In genomic region chr19:45363933-45364391, GRCm38 (mm10) we compare ENCODE assay signal across 7 mouse cellular contexts. TPM values are rescaled to one million over a fixed set of nuclear protein-coding genes. Genes with fewer than 3 reads are reported as not detected.
DNase-seq lines count a peak whose midpoint lies in the region; ATAC-seq and TF ChIP-seq lines count a peak whose summit lies in the region.

No protein-coding gene starts in this region.

- H3K4me3 ChIP-seq in lung, postnatal 0 days (ENCODE audit: low read depth, low read length), result peak overlapping the region; percentile 84
- H3K4me3 ChIP-seq in brown adipose tissue, adult 24 weeks (ENCODE audit: insufficient read depth, low read depth, low read length), result peak overlapping the region; percentile 78
- H3K4me3 ChIP-seq in forebrain, embryonic 15.5 days, result peak overlapping the region; percentile 92
- peak overlapping the region; percentile 65 for H3K4me3 ChIP-seq in macrophage (ENCODE audit: inconsistent target)

- no peak for TF ChIP-seq EP300 in lung, postnatal 0 days (IDR thresholded peaks at IDR 0.05)

- H3K4me2 ChIP-seq in lung, postnatal 0 days (replicated peaks; ENCODE audit: low read depth, low read length), result peak overlapping the region; percentile 69
- peak overlapping the region; percentile 59 for H3K4me2 ChIP-seq in forebrain, embryonic 15.5 days (replicated peaks)

- no peaks in the 10 kb centered on the region for H3K36me3 ChIP-seq in lung, postnatal 0 days (ENCODE audit: insufficient read depth, low read length)
- no peaks in the 10 kb centered on the region for H3K36me3 ChIP-seq in forebrain, embryonic 15.5 days
- no peaks in the 10 kb centered on the region for H3K36me3 ChIP-seq in macrophage (ENCODE audit: inconsistent target)

- ATAC-seq in lung, postnatal 0 days, result peak; percentile 60; the same call in 1 of the 2 replicates
- peak; percentile 82 for ATAC-seq in forebrain, embryonic 15.5 days (replicated peaks)

- peak overlapping the region; percentile 77 for H3K27ac ChIP-seq in lung, postnatal 0 days (ENCODE audit: low read length)
- H3K27ac ChIP-seq in brown adipose tissue, adult 24 weeks (replicated peaks; ENCODE audit: low read depth, low read length), result no peak overlapping the region
- peak overlapping the region; percentile 98 for H3K27ac ChIP-seq in forebrain, embryonic 15.5 days (replicated peaks)
- H3K27ac ChIP-seq in macrophage, result 0 out of 2 replicates have a peak overlapping the region, but pooled peaks have one; percentile 7

- H3K9ac ChIP-seq in lung, postnatal 0 days (replicated peaks; ENCODE audit: low read depth), result peak overlapping the region; percentile 68
- H3K9ac ChIP-seq in forebrain, embryonic 15.5 days (replicated peaks), result peak overlapping the region; percentile 87

- peak; percentile 47; the same call in 1 of the 2 replicates for TF ChIP-seq CTCF in lung, postnatal 0 days (IDR thresholded peaks at IDR 0.05)

- DNase-seq in lung, postnatal 0 days (ENCODE audit: low spot score), result no peak
- DNase-seq in lung, postnatal 25 days (ENCODE audit: low spot score), result no peak
- no peak for DNase-seq in adrenal gland, adult 8-10 months
- DNase-seq in adrenal gland, adult 2 months, result no peak

- H3K4me1 ChIP-seq in lung, postnatal 0 days (ENCODE audit: insufficient read depth, low read depth, low read length), result peaks cover 5% of the 10 kb centered on the region; the same call in 1 of the 2 replicates
- peaks cover 4% of the 10 kb centered on the region; the same call in 1 of the 2 replicates for H3K4me1 ChIP-seq in brown adipose tissue, adult 24 weeks (ENCODE audit: control insufficient read depth, insufficient read depth, insufficient read length, low read length)
- peaks cover 24% of the 10 kb centered on the region for H3K4me1 ChIP-seq in forebrain, embryonic 15.5 days

- no peaks in the 10 kb centered on the region for H3K27me3 ChIP-seq in lung, postnatal 0 days (replicated peaks; ENCODE audit: insufficient read depth, low read length)
- no peaks in the 10 kb centered on the region for H3K27me3 ChIP-seq in forebrain, embryonic 15.5 days

- no peaks in the 10 kb centered on the region for H3K9me3 ChIP-seq in lung, postnatal 0 days (ENCODE audit: low read length)
- H3K9me3 ChIP-seq in forebrain, embryonic 15.5 days, result no peaks in the 10 kb centered on the region

- H3K79me2 ChIP-seq in macrophage (ENCODE audit: inconsistent target), result peaks cover 11% of the 10 kb centered on the region; the same call in 1 of the 2 replicates

- WGBS in lung, postnatal 0 days, result 3% methylated on average over 20 of the region's 20 CpGs
- 0% methylated on average over 20 of the region's 20 CpGs for WGBS in forebrain, embryonic 15.5 days
- under 1% methylated on average over 16 of the region's 20 CpGs for WGBS in macrophage (ENCODE audit: missing documents)

RNA-seq across cellular contexts. Expression of gene Btrc, which starts 0.4 kb away (rescaled TPM):
- 20.7 and 25.6 TPM in 2 replicates for polyA plus RNA-seq in lung, postnatal 0 days (2015; fragmentation: Nextera tagmentation; extraction: Ambion mirVana)
- 9.3 and 9.7 TPM in 2 replicates for polyA plus RNA-seq in brown adipose tissue, adult 24 weeks (2012; ENCODE audit: insufficient read depth, insufficient read length, missing spikeins)
- 52.9 and 63.7 TPM in 2 replicates for polyA plus RNA-seq in forebrain, embryonic 15.5 days (2015; fragmentation: Nextera tagmentation; extraction: Ambion mirVana)
- 10 to 100 TPM; 37.1 to 86.5 (median 71.8) TPM for total RNA-seq in macrophage (2018; cell fraction: chromatin; rRNA removed)
- total RNA-seq in macrophage (2018; cell fraction: cytosol; rRNA removed), result 10 to 100 TPM in 18 of 26 experiments, 1 to 10 TPM in 8; 6.9 to 13.8 (median 11.2) TPM
- total RNA-seq in macrophage (2018; cell fraction: nucleus; rRNA removed), result 10 to 100 TPM; 19.1 to 58.8 (median 40.5) TPM
- 8.7 to 11.0 TPM (median 9.0 TPM) in 3 replicates for polyA plus RNA-seq in macrophage (2018)
- total RNA-seq in adrenal gland, adult 8-10 months (2022), result 10 to 100 TPM; 48.2 to 67.7 (median 54.8) TPM
- total RNA-seq in adrenal gland, adult 2 months (2021), result 10 to 100 TPM; 31.7 to 34.8 TPM
- polyA plus RNA-seq in adrenal gland, adult 2 months (2012; rRNA removed), result 7.8 and 10.5 TPM in 2 replicates
